Mouse (Mus musculus) neural tube, embryonic 13.5 days (tissue): ENCODE data around the gene Mrpl48. TPM values are rescaled to one million over a fixed set of nuclear protein-coding genes. Genes with fewer than 3 reads are reported as not detected.

Source experiments
- ATAC-seq: fragments of 200-750 bp; cut with Nextera tagmentation; 2 replicates; pipeline ENCODE4 v1.8.0; 2017; ENCODE audit warnings: low read depth, mild to moderate bottlenecking, moderate TSS enrichment, moderate library complexity
- H3K27ac ChIP-seq: fragments of 300-500 bp; sonication (generic); replicated peaks from 2 replicates; pipeline ENCODE4 v1.5.1; 2015; ENCODE audit warnings: moderate library complexity, mild to moderate bottlenecking, inconsistent platforms
- H3K27me3 ChIP-seq: fragments of 300-500 bp; sonication (generic); 2 replicates; pipeline ENCODE4 v1.6.1; 2015; ENCODE audit warnings: mild to moderate bottlenecking, inconsistent platforms
- H3K36me3 ChIP-seq: fragments of 300-500 bp; sonication (generic); 2 replicates; pipeline ENCODE4 v1.6.1; 2015; ENCODE audit warnings: mild to moderate bottlenecking, inconsistent platforms
- H3K4me1 ChIP-seq: fragments of 300-500 bp; sonication (generic); replicated peaks from 2 replicates; pipeline ENCODE4 v1.6.1; 2015; ENCODE audit warnings: inconsistent platforms
- H3K4me2 ChIP-seq: fragments of 300-500 bp; sonication (generic); 2 replicates; pipeline ENCODE4 v1.6.1; 2015; ENCODE audit warnings: inconsistent platforms, mild to moderate bottlenecking, moderate library complexity
- H3K4me3 ChIP-seq: fragments of 300-500 bp; sonication (generic); 2 replicates; pipeline ENCODE4 v1.5.1; 2015; ENCODE audit warnings: mild to moderate bottlenecking, inconsistent platforms
- H3K9ac ChIP-seq: fragments of 300-500 bp; sonication (generic); 2 replicates; pipeline ENCODE4 v1.6.1; 2015; ENCODE audit warnings: moderate library complexity, mild to moderate bottlenecking, inconsistent platforms
- H3K9me3 ChIP-seq: fragments of 300-500 bp; sonication (generic); 2 replicates; pipeline ENCODE4 v1.6.1; 2016; ENCODE audit warnings: inconsistent platforms
- WGBS: fragments of 180-500 bp; shearing (Covaris S2); methylation state at CpG from one replicate; pipeline ENCODE4 v1.1.7; 2015; 5-methylcytosine and 5-hydroxymethylcytosine counted together
- polyA plus RNA-seq: library from polyadenylated mRNA; unstranded; fragments of >200 nt; fragmentation: Nextera tagmentation; extraction: Ambion mirVana; gene quantifications from 2 replicates; pipeline ENCODE4 v1.2.1, GENCODE M21; 2015

Gene Mrpl48
- polyA plus RNA-seq, 1 experiment from 2014 or later: 85.6 TPM

DNA sequence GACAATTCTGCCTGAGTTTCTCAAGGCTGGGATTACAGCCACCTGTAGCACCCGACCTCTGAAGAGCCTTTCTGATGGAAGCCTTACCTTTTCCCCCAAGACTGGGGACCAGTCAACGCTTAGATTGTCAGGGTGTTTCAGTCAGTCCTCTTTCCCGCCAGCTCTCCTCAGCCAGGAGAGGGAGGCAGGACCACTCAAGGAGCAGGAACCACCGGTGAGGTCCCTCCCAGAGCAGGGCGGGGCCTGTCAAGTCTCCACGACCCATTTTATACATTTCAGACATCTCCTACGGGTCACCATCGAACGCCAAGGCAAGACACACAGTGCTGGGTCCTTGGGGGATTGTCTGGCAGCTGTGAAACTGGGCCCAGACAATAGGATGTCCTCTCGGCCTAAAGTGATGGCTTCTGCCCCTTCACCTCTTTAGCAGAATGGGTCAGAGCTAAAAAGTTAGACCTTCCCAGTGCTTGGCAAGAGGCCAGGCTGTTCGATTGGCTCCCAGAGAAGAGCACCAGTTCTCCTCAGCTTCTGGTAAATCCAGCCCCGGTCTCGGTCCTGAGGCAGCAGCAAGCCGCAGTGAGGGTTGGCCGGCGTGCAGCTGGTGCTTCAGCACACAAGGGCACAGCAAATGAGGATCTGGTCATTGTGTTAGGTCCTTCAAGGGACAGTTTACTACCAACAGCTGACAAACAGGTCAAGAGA, 107.7 kb downstream of the Mrpl48 start:
- Histone ChIP-seq H3K4me2 (no peak overlapping the region), H3K9ac (no peak overlapping the region), H3K4me3 (no peak overlapping the region), H3K27ac (no peak overlapping the region), H3K36me3 (0 out of 2 replicates have a peak, but pooled peaks cover 6% of the 10 kb centered on the region), H3K27me3 (no peaks in the 10 kb centered on the region), H3K4me1 (peaks cover 11% of the 10 kb centered on the region), H3K9me3 (no peaks in the 10 kb centered on the region)
- WGBS: 69% methylated on average over 16 of the region's 16 CpGs
- ATAC-seq: no peak

DNA sequence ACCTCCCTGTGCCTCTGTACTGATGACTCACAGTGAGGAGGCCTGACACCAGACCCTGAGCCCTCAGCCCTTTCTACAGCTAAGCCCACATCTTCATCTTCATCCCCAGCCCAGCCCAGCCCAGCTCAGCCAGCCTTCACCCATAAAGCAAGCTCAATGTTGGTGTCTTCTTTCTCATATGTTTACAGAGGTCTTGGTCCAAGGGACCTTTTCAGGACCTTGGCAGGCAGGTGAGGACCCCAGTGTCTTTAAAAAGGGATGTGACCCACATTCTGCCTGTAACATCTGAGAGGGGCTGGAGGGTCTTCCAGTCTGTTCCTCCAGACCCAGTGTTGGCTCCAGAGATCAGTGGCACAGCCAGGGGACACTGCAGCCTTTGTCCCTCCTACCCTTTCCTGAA, 108.6 kb downstream of the Mrpl48 start:
- no peaks in the 10 kb centered on the region for H3K27me3 ChIP-seq
- H3K9me3 ChIP-seq: no peaks in the 10 kb centered on the region
- 0 out of 2 replicates have a peak, but pooled peaks cover 6% of the 10 kb centered on the region for H3K36me3 ChIP-seq
- H3K27ac ChIP-seq: no peak overlapping the region
- H3K9ac ChIP-seq: no peak overlapping the region
- peaks cover 21% of the 10 kb centered on the region for H3K4me1 ChIP-seq
- no peak overlapping the region for H3K4me2 ChIP-seq
- no peak for ATAC-seq
- H3K4me3 ChIP-seq: no peak overlapping the region

DNA sequence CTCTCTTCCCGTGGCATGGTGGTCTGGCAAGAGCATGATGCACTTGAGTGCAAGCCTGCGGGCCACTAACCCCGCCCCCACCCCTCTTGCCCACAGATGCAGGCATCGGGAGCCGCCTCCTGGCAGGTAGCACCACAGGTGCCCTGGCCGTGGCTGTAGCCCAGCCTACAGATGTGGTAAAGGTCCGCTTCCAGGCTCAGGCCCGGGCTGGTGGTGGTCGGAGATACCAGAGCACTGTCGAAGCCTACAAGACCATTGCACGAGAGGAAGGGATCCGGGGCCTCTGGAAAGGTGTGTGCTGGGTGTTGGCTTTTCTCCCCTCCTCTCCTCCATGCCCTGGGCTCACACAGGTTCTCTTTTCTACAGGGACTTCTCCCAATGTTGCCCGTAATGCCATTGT, 110.1 kb downstream of the Mrpl48 start:
- ATAC-seq: no peak

DNA sequence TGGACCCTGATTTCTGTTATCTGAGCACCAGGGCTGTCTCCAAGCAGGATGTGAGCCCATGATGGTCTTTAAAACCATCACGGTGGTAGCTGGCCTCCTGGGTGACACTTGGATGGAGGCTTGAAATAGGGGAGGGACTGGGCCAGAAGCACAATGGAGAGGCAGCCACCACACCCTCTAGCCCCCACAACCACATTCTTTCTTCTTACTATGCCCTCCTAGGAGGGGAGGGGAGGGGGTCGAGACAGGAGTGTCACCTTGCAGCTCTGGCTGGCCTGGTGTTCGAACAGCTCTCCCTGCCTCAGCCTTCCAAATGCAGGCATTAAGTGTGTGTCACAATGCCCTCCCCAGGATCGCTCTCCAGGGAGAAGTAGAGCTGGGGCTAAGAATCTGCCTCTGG, 110.7 kb downstream of the Mrpl48 start:
- Histone ChIP-seq H3K27me3 (peaks cover 8% of the 10 kb centered on the region), H3K27ac (no peak overlapping the region), H3K4me1 (peaks cover 41% of the 10 kb centered on the region), H3K9me3 (no peaks in the 10 kb centered on the region), H3K4me3 (no peak overlapping the region), H3K4me2 (no peak overlapping the region), H3K9ac (no peak overlapping the region), H3K36me3 (0 out of 2 replicates have a peak, but pooled peaks cover 6% of the 10 kb centered on the region)
- 87% methylated on average over 4 of the region's 4 CpGs for WGBS
- ATAC-seq: no peak

More for the DNA sequence above, 110.1 kb downstream of the Mrpl48 start:
- Histone ChIP-seq H3K27me3 (peaks cover 2% of the 10 kb centered on the region; the same call in 1 of the 2 replicates), H3K4me2 (no peak overlapping the region), H3K9ac (no peak overlapping the region), H3K4me1 (peaks cover 36% of the 10 kb centered on the region), H3K36me3 (0 out of 2 replicates have a peak, but pooled peaks cover 6% of the 10 kb centered on the region), H3K9me3 (no peaks in the 10 kb centered on the region), H3K27ac (no peak overlapping the region), H3K4me3 (no peak overlapping the region)
- WGBS: 94% methylated on average over 13 of the region's 13 CpGs

DNA sequence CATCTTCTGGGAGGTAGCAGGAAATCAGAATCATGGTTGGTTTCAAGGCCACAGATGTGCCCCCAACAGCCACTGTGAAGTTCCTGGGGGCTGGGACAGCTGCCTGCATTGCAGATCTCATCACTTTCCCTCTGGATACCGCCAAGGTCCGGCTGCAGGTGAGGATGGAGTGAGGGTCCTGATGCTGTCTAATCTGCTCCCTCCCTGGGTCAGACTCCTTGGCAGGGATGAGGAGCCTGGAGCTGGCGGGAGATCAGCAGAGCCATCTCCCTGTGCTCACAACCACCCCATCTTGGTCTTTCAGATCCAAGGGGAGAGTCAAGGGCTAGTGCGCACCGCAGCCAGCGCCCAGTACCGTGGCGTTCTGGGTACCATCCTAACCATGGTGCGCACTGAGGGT, 111.3 kb downstream of the Mrpl48 start:
- H3K9ac ChIP-seq: no peak overlapping the region
- H3K27ac ChIP-seq: no peak overlapping the region
- H3K4me3 ChIP-seq: no peak overlapping the region
- no peak overlapping the region for H3K4me2 ChIP-seq
- no peak for ATAC-seq
- WGBS: 96% methylated on average over 9 of the region's 9 CpGs
- 0 out of 2 replicates have a peak, but pooled peaks cover 6% of the 10 kb centered on the region for H3K36me3 ChIP-seq
- no peaks in the 10 kb centered on the region for H3K9me3 ChIP-seq
- peaks cover 44% of the 10 kb centered on the region for H3K4me1 ChIP-seq
- H3K27me3 ChIP-seq: peaks cover 13% of the 10 kb centered on the region

DNA sequence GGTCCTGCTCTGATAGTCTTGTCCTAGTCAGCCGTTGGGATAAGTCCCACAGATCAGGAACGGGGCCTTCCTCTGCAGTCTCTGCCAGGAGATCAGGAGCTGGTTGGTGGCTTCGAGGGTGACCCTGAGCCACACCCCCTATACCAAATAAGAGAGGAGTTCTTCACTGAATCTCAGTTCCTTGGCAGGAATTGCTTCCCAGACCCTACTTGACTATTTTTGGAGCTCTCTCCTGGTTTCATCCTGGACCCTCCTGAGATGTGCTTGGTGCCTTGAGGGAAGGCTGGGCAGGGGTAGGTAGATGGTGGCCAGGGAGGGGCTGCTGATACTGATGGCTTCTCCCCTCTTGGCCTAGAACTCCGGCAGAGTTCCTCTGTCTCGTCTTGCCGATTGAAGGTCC, 111.7 kb downstream of the Mrpl48 start:
- Histone ChIP-seq H3K27ac (peak overlapping the region; percentile 83), H3K9ac (0 out of 2 replicates have a peak overlapping the region, but pooled peaks have one; percentile 41), H3K4me3 (no peak overlapping the region), H3K4me1 (peaks cover 44% of the 10 kb centered on the region), H3K36me3 (0 out of 2 replicates have a peak, but pooled peaks cover 6% of the 10 kb centered on the region), H3K4me2 (peak overlapping the region; percentile 70), H3K9me3 (no peaks in the 10 kb centered on the region), H3K27me3 (peaks cover 13% of the 10 kb centered on the region)
- ATAC-seq: no peak
- WGBS: 89% methylated on average over 6 of the region's 6 CpGs

Other genes starting within 250 kb of the Mrpl48 start
- 21.2 and 22.4 TPM in 2 replicates for gene C2cd3, start 236.1 kb downstream of the Mrpl48 start, polyA plus RNA-seq
- 140 and 142 TPM in 2 replicates for gene Ppme1, start 236.0 kb downstream of the Mrpl48 start, polyA plus RNA-seq
- not detected in 2 replicates for gene Ucp3, start 135.3 kb downstream of the Mrpl48 start, polyA plus RNA-seq
- gene Ucp2, start 115.0 kb downstream of the Mrpl48 start, polyA plus RNA-seq: 71.0 and 76.4 TPM in 2 replicates
- gene Dnajb13, start 93.3 kb downstream of the Mrpl48 start, polyA plus RNA-seq: 2.5 and 2.6 TPM in 2 replicates
- gene Coa4, start 71.2 kb downstream of the Mrpl48 start, polyA plus RNA-seq: 17.7 and 18.4 TPM in 2 replicates
- 245 and 256 TPM in 2 replicates for gene Rab6a, start 891 bp downstream of the Mrpl48 start, polyA plus RNA-seq
- 25.8 and 26.9 TPM in 2 replicates for gene Plekhb1, start 54.1 kb upstream of the Mrpl48 start, polyA plus RNA-seq
- gene Fam168a, start 98.3 kb upstream of the Mrpl48 start, polyA plus RNA-seq: 90.4 and 97.8 TPM in 2 replicates